Mouse (Mus musculus) liver, embryonic 12.5 days (tissue): ENCODE results near the gene Rnaseh1. TPM values are rescaled to one million over a fixed set of nuclear protein-coding genes. Genes with fewer than 3 reads are reported as not detected.
A peak's percentile ranks its signal among the peaks of the same experiment; 100 is the strongest.

ENCODE experiments used
- ATAC-seq: fragments of 200-750 bp; cut with Nextera tagmentation; 2 replicates; pipeline ENCODE4 v1.8.0; 2017; ENCODE audit warnings: moderate number of reproducible peaks, mild to moderate bottlenecking, moderate library complexity
- H3K27ac ChIP-seq: fragments of 300-500 bp; sonication (generic); 2 replicates; pipeline ENCODE4 v1.5.1; 2016; ENCODE audit warnings: mild to moderate bottlenecking
- H3K27me3 ChIP-seq: fragments of 300-500 bp; sonication (generic); replicated peaks from 2 replicates; pipeline ENCODE4 v1.6.1; 2016; ENCODE audit warnings: mild to moderate bottlenecking, moderate library complexity
- H3K36me3 ChIP-seq: fragments of 300-500 bp; sonication (generic); 2 replicates; pipeline ENCODE4 v1.6.1; 2016; ENCODE audit warnings: mild to moderate bottlenecking, moderate library complexity
- H3K4me1 ChIP-seq: fragments of 300-500 bp; sonication (generic); 2 replicates; pipeline ENCODE4 v1.6.1; 2016
- H3K4me2 ChIP-seq: fragments of 300-500 bp; sonication (generic); 2 replicates; pipeline ENCODE4 v1.6.1; 2016; ENCODE audit warnings: mild to moderate bottlenecking, moderate library complexity
- H3K4me3 ChIP-seq: fragments of 300-500 bp; sonication (generic); 2 replicates; pipeline ENCODE4 v1.5.1; 2016; ENCODE audit warnings: mild to moderate bottlenecking, moderate library complexity
- H3K9ac ChIP-seq: fragments of 300-500 bp; sonication (generic); 2 replicates; pipeline ENCODE4 v1.6.1; 2016; ENCODE audit warnings: mild to moderate bottlenecking, moderate library complexity
- H3K9me3 ChIP-seq: fragments of 300-500 bp; sonication (generic); replicated peaks from 2 replicates; pipeline ENCODE4 v1.6.1; 2016; ENCODE audit warnings: mild to moderate bottlenecking, moderate library complexity
- WGBS: fragments of 180-500 bp; shearing (Covaris S2); methylation state at CpG from one replicate; pipeline ENCODE4 v1.1.7; 2016; ENCODE audit not compliant: insufficient replicate concordance; 5-methylcytosine and 5-hydroxymethylcytosine counted together
- polyA plus RNA-seq: library from polyadenylated mRNA; unstranded; fragments of >200 nt; fragmentation: Nextera tagmentation; extraction: Ambion mirVana; gene quantifications from 2 replicates; pipeline ENCODE4 v1.2.1, GENCODE M21; 2016

The Rnaseh1 gene
- polyA plus RNA-seq, 1 experiment from 2014 or later, result 17.9 TPM

GRCm38 (mm10) chr12:28675121-28675924 lies 25.9 kb downstream of the Rnaseh1 start, which contains the start of gene Adi1:
TSS of gene Adi1 (plus strand) at chr12:28675231.
- Histone ChIP-seq H3K9me3 (no peaks in the 10 kb centered on the region), H3K36me3 (peaks cover 30% of the 10 kb centered on the region), H3K27ac (peak within 1 kb of the TSS; percentile 79), H3K4me2 (peak within 1 kb of the TSS; percentile 94), H3K4me3 (peak within 1 kb of the TSS; percentile 73), H3K9ac (peak within 1 kb of the TSS; percentile 79), H3K27me3 (0 out of 2 replicates have a peak, but pooled peaks cover 4% of the 10 kb centered on the region), H3K4me1 (peaks cover 22% of the 10 kb centered on the region)
- peak; percentile 89 for ATAC-seq
- 2% methylated on average over 53 of the region's 53 CpGs for WGBS

DNA sequence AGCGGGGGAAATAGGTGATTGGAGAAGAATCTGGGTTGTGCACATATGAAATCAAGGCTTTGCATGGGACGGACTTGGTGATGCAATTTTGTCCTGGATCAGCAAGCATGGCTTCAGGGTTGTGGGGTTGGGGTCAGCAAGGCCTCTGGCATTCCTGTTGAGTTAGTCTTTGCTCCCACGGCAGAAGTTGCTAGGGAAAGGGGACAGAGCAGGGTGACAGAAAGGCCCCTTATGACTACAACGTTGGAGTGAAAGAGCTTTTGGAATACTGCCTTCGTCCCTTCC lies 26.5 kb downstream of the Rnaseh1 start:
- Histone ChIP-seq H3K4me2 (peak overlapping the region; percentile 94), H3K4me3 (peak overlapping the region; percentile 73), H3K9ac (peak overlapping the region; percentile 79), H3K4me1 (peaks cover 22% of the 10 kb centered on the region), H3K36me3 (peaks cover 35% of the 10 kb centered on the region), H3K9me3 (no peaks in the 10 kb centered on the region), H3K27me3 (0 out of 2 replicates have a peak, but pooled peaks cover 4% of the 10 kb centered on the region), H3K27ac (peak overlapping the region; percentile 79)
- WGBS, result 50% methylated on average over 5 of the region's 5 CpGs
- no peak for ATAC-seq

DNA sequence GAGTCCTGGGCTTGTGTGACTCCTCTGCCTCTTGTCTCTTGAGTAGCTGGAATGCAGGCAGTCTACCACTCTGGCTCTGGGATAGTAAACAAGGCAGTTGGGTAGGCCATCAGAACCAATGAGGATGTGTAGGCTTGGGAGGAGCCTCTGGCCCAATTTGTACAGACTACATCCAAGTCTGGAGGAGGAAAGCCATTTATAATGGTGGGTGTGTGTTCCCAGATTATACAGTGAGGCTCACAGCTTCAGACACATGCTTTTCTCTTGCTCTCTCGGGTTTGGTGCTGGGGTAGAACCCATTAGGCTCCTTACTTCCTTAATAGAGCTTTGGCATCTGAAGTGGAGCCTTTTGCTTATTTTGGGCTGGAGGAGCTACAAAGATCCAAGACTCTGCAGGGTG lies 35.3 kb downstream of the Rnaseh1 start:
- 79% methylated on average over 1 of the region's 1 CpGs for WGBS
- Histone ChIP-seq H3K4me3 (no peak overlapping the region), H3K4me2 (no peak overlapping the region)

DNA sequence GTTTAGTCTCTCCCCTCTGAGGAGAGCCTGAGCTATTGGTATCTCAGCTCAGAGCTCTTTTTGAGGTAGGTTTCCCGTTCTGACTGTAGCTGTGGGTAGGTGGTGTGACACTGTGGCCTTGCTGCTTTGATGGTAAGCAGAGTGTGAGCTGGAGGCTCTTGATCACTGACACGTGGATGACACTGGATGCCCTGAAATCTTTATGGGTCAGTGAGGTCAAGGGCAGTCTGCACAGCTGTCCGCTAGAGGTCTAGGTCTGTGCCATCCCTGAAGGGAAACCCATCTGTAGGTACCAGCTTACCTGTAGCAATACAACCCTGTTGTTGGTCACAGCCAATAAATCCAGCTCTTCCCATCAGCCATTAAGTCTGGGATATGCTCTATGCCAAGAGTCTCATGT lies 36.4 kb downstream of the Rnaseh1 start:
- no peak overlapping the region for H3K4me2 ChIP-seq
- ATAC-seq, result no peak
- no peak overlapping the region for H3K4me3 ChIP-seq
- no peaks in the 10 kb centered on the region for H3K9me3 ChIP-seq
- 0 out of 2 replicates have a peak, but pooled peaks cover 3% of the 10 kb centered on the region for H3K4me1 ChIP-seq
- no peaks in the 10 kb centered on the region for H3K27me3 ChIP-seq
- WGBS, result 62% methylated on average over 3 of the region's 3 CpGs
- H3K27ac ChIP-seq, result 0 out of 2 replicates have a peak overlapping the region, but pooled peaks have one; percentile 36
- H3K36me3 ChIP-seq, result peaks cover 59% of the 10 kb centered on the region
- H3K9ac ChIP-seq, result no peak overlapping the region

More for the DNA sequence above, 35.3 kb downstream of the Rnaseh1 start:
- no peaks in the 10 kb centered on the region for H3K27me3 ChIP-seq
- no peaks in the 10 kb centered on the region for H3K9me3 ChIP-seq
- H3K27ac ChIP-seq, result no peak overlapping the region
- ATAC-seq, result no peak
- 0 out of 2 replicates have a peak, but pooled peaks cover 3% of the 10 kb centered on the region for H3K4me1 ChIP-seq
- H3K36me3 ChIP-seq, result peaks cover 58% of the 10 kb centered on the region
- no peak overlapping the region for H3K9ac ChIP-seq

DNA sequence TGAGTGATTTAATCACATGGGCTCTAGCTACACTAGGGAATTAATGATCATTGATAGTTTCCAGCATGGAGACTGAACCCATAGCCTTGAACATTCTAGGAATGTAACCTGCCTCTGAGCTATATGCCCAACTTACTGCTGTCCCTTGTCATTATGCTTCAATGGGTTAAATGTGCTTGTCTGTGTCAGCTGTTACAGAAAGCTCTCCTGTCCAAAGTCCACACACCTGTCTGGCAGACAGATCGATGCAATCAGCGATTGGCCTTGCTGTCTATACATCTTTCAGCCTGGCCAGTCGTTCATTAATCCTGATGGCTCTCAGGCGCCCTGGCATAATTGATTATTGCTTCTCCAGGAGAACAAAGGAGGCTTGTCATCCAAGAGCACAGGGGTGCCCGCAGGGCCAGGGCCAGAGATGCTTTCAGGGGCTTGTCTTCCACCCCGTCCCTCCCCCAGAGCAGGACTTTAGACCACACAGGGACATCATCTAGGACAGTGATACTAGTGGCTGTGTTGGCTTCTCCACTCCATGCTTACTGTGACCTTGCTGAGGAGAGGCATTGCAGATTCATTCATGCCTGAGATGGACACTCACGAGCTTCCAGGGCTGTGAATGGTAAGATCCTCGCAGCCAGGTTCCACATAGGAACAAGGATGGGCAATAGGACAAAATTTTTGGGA lies 36.9 kb downstream of the Rnaseh1 start:
- WGBS, result 64% methylated on average over 8 of the region's 8 CpGs
- 0 out of 2 replicates have a peak overlapping the region, but pooled peaks have one; percentile 32 for H3K27ac ChIP-seq
- ATAC-seq, result peak; percentile 50
- H3K9me3 ChIP-seq, result no peaks in the 10 kb centered on the region
- no peaks in the 10 kb centered on the region for H3K27me3 ChIP-seq
- no peak overlapping the region for H3K9ac ChIP-seq
- H3K4me1 ChIP-seq, result 0 out of 2 replicates have a peak, but pooled peaks cover 3% of the 10 kb centered on the region
- H3K4me3 ChIP-seq, result no peak overlapping the region
- peaks cover 62% of the 10 kb centered on the region for H3K36me3 ChIP-seq
- H3K4me2 ChIP-seq, result no peak overlapping the region

DNA sequence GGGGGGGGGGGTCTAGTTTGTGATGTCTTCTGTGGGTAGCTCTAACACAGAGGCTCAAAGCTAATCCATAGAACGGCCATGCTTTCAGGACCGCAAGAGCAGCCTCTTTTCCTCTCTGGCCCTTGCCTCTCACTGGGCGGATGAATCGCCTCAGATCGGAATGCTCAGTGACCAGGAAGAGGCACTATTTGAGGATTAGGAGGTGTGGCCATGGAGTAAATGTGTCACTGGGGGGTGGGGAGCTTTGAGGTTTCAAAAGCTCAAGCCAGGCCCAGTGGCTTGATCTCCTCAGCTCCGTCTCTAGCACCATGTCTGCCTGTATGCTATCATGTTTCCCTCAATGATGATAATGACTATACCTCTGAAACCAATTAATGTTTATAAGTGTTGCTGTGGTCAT lies 39.6 kb downstream of the Rnaseh1 start:
- Histone ChIP-seq H3K4me2 (no peak overlapping the region), H3K27me3 (no peaks in the 10 kb centered on the region), H3K9me3 (no peaks in the 10 kb centered on the region), H3K4me3 (no peak overlapping the region), H3K4me1 (0 out of 2 replicates have a peak, but pooled peaks cover 3% of the 10 kb centered on the region), H3K36me3 (peaks cover 60% of the 10 kb centered on the region), H3K9ac (no peak overlapping the region), H3K27ac (no peak overlapping the region)
- 89% methylated on average over 6 of the region's 6 CpGs for WGBS
- no peak for ATAC-seq

DNA sequence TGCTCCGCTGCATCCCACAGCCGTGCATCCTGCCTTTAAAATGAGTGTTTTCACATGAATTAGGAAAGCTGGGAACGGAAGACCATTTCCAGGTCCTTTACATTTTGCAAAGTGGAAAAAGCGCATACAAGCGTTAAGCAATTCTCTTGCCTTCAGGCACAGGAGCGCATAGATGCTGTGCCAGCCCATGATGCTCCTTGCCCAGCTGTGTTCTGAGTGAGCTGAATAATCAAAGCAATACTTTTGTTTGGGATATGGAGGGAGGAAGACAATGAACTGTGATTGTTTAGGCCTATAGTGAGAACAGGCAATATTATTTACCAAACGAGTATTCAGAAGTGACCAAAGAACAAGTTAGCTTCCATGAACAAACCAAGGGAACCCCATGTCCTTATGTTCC lies 41.3 kb downstream of the Rnaseh1 start:
- Histone ChIP-seq H3K4me2 (no peak overlapping the region), H3K9me3 (no peaks in the 10 kb centered on the region), H3K36me3 (peaks cover 72% of the 10 kb centered on the region), H3K27me3 (no peaks in the 10 kb centered on the region), H3K9ac (no peak overlapping the region), H3K27ac (no peak overlapping the region), H3K4me1 (peaks cover 10% of the 10 kb centered on the region), H3K4me3 (no peak overlapping the region)
- no peak for ATAC-seq
- 85% methylated on average over 7 of the region's 7 CpGs for WGBS

DNA sequence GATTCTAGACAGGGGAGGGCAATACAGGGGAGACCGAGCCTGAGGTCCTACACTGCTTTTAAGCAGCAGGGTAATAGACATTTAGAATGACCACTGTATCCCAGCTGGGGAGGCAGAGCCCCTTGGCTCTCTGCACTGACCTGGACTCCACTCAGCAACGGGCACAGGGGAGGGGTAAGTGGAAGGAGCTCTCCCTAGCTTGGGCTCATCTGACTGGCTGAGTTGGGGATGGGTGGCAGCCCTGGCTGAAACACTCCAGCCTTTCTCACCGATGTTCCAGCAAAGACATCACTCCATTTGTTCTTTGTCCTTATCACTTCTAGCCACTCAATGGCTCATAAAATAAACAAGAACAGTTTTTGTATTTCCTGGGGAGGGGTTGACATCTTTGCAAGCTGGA lies 44.3 kb downstream of the Rnaseh1 start:
- H3K9ac ChIP-seq, result no peak overlapping the region
- WGBS, result 75% methylated on average over 3 of the region's 3 CpGs
- peaks cover 12% of the 10 kb centered on the region for H3K4me1 ChIP-seq
- H3K36me3 ChIP-seq, result peaks cover 79% of the 10 kb centered on the region
- no peaks in the 10 kb centered on the region for H3K27me3 ChIP-seq
- H3K9me3 ChIP-seq, result no peaks in the 10 kb centered on the region
- H3K4me3 ChIP-seq, result no peak overlapping the region
- ATAC-seq, result no peak
- no peak overlapping the region for H3K4me2 ChIP-seq
- no peak overlapping the region for H3K27ac ChIP-seq

DNA sequence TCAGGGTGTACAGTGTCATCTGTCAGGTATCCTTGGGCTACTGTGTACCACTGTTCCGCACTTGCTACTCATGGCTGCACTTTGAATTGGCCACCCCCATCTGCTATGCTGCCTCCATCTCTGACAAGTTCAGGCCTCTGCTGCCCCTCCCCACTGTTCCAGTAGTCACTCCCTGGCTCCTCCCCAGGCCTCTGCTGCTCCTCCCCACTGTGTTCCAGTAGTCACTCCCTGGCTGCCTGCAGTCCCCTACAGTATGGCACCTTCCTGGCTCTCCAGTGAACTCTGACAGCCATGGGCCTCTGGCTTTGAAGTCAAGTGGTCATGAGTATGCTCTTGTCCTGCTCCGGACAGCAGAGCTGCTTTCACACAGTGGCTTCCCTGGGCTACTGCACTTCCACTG lies 44.8 kb downstream of the Rnaseh1 start:
- ATAC-seq, result no peak
- whole genome bisulfite sequencing, result 70% methylated on average over 2 of the region's 2 CpGs

DNA sequence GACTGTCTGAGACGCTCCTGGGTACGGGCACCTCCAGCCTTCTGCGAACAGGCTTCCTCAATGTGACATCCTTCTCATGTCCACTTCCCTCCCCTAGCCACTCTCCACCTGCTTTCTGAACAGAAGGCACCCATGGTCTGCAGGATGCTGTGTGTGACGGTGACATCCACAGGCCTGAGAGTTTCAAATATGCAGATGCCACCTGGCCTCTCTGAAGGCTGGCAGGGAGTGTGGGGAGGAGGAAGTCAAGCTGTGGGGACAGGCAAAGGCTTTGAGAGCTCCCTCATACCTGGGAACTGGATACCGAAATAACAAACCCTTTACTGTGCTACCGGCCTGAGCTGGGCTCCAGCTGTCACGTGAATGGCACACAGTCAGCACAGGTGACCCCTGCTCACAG lies 45.4 kb downstream of the Rnaseh1 start:
- H3K4me1 ChIP-seq, result peaks cover 12% of the 10 kb centered on the region
- H3K4me2 ChIP-seq, result no peak overlapping the region
- no peak for ATAC-seq
- WGBS, result 86% methylated on average over 7 of the region's 7 CpGs
- no peaks in the 10 kb centered on the region for H3K9me3 ChIP-seq
- H3K27ac ChIP-seq, result no peak overlapping the region
- peaks cover 71% of the 10 kb centered on the region for H3K36me3 ChIP-seq
- no peak overlapping the region for H3K9ac ChIP-seq
- H3K27me3 ChIP-seq, result no peaks in the 10 kb centered on the region
- H3K4me3 ChIP-seq, result no peak overlapping the region

More for the DNA sequence above, 44.8 kb downstream of the Rnaseh1 start:
- peaks cover 77% of the 10 kb centered on the region for H3K36me3 ChIP-seq
- H3K27ac ChIP-seq, result no peak overlapping the region
- no peaks in the 10 kb centered on the region for H3K9me3 ChIP-seq
- peaks cover 12% of the 10 kb centered on the region for H3K4me1 ChIP-seq
- H3K27me3 ChIP-seq, result no peaks in the 10 kb centered on the region
- no peak overlapping the region for H3K9ac ChIP-seq
- no peak overlapping the region for H3K4me3 ChIP-seq
- no peak overlapping the region for H3K4me2 ChIP-seq

DNA sequence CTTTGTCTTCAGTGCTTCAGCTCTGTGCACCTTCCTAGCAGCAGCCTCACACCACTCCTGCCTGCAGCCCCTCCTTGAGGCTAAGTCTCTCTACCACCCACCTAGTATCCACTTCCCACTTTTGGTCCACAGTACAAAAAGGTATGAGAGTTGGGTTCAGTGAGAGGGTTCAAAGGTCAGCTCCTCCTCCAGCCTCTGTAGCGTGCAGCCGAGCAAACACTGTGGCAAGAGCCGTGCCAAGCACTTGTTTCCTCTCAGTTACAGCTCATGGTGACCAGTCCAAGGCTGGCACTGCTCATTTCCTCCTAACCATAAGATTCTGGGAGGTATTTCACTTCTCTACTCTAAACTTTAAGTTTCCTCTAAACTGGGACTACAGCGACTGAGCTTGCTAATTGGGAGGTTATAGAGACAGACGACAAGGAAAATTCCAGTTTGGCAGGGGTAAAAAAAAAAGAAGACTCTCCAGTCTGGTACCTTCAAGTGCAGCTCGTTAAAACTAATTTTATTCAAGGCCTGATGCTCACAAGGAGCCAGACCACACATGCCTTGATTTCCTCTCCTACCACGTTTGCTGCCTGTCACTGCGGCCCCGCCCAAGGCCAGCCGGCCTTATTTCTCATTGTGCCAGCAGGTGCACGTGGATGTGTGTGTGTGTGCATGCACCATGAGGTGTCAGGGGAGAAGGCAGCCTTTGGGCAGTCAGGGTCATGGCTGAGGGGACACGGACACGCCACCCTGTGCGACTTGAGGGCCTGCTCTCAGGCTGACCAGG lies 48.6 kb downstream of the Rnaseh1 start:
- no peak overlapping the region for H3K27ac ChIP-seq
- WGBS, result 73% methylated on average over 14 of the region's 14 CpGs

More for the DNA sequence above, 48.6 kb downstream of the Rnaseh1 start:
- Histone ChIP-seq H3K4me3 (no peak overlapping the region), H3K4me2 (no peak overlapping the region), H3K9me3 (no peaks in the 10 kb centered on the region), H3K27me3 (no peaks in the 10 kb centered on the region), H3K4me1 (peaks cover 12% of the 10 kb centered on the region), H3K36me3 (peaks cover 54% of the 10 kb centered on the region), H3K9ac (no peak overlapping the region)
- ATAC-seq, result peak; percentile 11
